Mouse (Mus musculus) MN1 (cell line): ENCODE results near the gene Dido1.

Experiments
- DNase-seq: peaks from one replicate; pipeline ENCODE4 v3.0.0-alpha.2; 2016; ENCODE audit warnings: low spot score

Gene Dido1

GRCm38 (mm10) chr2:180684031-180684430 is 25.8 kb downstream of the Dido1 start:
- DNase-seq = no peak

DNA sequence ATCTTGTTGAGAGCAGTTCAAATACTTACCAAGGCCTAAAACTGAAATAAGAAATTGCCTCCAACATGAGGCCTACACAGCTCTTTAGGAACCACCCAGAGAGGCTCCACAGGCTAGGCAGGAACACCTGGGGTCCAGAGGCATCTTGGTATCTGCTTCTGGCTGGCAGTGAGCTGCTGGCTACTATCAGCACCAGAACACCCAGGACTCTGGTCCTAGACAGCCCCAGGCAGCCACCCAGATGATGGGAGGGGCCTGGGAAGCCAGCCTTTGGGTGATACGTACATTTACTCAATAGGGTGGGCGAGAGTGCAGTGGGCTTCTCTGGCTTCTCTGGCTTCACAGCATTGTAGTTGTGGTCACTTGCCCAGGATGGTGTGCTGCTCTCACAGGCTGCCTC is 26.3 kb downstream of the Dido1 start:
- DNase-seq = no peak

GRCm38 (mm10) chr2:180681225-180681624 is 28.6 kb downstream of the Dido1 start:
- no peak for DNase-seq

DNA sequence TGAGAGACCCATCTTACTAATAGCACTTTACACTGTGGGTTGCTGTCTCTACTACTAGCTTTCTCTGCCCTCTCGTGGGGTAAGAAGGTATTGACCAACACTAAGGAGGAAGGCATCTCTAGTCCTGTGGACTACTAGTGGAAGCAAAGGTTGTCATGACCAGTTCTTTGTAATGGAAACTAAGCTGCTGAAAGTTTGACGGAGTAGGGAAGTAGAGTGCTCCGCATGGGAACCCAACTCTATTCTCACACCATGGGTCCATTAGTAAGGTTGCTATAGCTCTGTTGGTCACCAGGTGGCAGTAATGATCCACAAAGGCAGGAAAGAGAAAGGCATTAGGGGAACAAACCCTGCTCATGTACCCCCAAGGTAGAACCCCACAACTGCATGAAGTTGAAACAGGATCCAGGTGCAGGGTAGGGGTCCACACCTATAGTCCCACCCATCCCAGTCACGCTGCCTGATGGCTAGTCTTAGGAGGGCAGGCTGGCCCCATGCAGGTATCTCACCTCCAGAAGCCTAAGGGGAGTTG is 31.1 kb downstream of the Dido1 start:
- peak; percentile 66 for DNase-seq

- no peak for DNase-seq
These were observed 33.1 kb downstream of the Dido1 start for GRCm38 (mm10) chr2:180676706-180677105.

GRCm38 (mm10) chr2:180662008-180662407 is 47.8 kb downstream of the Dido1 start:
- no peak for DNase-seq

DNA sequence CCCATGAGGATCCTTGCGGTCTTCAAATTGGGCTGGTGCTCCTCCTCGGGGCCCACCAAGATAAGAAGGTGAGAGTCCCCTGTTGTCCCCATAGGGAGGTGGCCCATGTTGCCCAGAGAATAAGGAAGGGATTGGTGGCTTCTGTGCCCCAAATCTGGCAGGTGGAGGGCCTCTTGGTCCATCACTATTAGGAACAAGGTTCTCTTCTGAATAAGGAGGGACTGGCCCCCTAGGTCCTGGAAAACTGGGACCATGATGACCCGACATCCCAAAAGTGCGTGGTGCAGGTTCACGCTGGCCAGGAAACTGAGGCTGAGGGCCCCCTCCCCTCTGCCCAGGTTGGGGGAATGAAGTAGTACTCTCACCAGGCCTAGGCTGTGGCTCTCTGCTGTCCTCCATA is 49.3 kb downstream of the Dido1 start:
- no peak for DNase-seq

- no peak for DNase-seq
These were observed 50.2 kb downstream of the Dido1 start for GRCm38 (mm10) chr2:180659353-180660150.

DNA sequence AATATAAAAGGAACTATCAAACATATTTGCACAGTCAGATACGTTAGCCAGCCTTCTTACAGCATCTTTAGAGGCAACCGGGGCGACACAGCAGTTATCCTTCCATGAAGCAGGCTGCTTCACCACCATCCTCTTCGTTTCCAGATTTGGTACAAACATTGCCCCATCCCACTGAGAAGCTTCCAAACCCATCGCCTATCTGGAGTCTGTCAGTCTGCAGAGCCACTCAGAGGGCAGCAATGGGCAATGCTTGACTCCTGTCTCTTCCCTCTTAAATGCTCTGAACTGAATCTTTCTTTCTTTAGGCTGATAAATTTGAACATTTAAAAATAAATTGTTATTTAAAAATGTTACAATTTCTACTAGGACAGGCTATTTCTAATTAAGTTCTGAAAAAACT is 51.4 kb downstream of the Dido1 start:
- no peak for DNase-seq

- peak; percentile 82 for DNase-seq
These were observed 52.3 kb downstream of the Dido1 start for GRCm38 (mm10) chr2:180657394-180658013.

DNA sequence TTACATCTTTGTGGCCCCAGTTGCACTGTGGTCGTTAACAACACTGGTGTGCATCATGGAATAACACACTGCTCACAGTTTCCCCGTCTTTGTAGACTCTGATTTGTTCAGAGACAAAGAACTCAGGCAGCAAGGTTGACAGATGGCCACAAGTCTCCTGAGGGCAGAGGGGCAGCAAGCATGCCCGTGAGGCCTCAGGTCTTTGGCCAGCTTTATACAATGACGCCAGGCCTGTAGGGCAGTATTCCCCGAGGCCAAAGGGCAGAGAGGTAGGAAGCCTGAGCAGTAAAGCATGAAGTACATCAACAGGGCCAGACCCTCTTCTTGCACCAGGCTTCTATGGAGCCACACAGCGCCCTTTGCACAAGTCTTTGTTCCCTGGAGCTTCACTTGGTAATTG is 54.6 kb downstream of the Dido1 start:
- no peak for DNase-seq

GRCm38 (mm10) chr2:180654666-180655065 is 55.1 kb downstream of the Dido1 start:
- no peak for DNase-seq

- DNase-seq = no peak
These were observed 63.0 kb downstream of the Dido1 start for GRCm38 (mm10) chr2:180646841-180647240.

DNA sequence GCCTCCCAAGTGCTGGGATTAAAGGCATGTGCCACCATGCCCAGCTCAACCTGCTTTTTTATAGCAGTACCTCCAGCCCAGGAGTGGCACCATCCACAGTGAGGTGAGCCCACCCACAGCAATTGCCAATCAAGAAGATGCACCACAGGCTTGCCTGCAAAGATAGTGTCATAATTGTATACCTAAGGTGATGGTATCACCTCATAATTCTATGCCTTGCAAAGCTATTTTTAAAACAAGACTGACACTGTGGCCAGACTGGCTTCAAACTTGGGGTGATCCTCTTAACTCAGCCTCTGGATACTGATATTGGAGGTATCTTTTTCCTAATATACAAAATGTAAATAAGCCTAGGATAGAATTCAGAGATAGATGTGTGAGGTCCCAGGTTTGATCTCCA is 66.2 kb downstream of the Dido1 start:
- DNase-seq = no peak

DNA sequence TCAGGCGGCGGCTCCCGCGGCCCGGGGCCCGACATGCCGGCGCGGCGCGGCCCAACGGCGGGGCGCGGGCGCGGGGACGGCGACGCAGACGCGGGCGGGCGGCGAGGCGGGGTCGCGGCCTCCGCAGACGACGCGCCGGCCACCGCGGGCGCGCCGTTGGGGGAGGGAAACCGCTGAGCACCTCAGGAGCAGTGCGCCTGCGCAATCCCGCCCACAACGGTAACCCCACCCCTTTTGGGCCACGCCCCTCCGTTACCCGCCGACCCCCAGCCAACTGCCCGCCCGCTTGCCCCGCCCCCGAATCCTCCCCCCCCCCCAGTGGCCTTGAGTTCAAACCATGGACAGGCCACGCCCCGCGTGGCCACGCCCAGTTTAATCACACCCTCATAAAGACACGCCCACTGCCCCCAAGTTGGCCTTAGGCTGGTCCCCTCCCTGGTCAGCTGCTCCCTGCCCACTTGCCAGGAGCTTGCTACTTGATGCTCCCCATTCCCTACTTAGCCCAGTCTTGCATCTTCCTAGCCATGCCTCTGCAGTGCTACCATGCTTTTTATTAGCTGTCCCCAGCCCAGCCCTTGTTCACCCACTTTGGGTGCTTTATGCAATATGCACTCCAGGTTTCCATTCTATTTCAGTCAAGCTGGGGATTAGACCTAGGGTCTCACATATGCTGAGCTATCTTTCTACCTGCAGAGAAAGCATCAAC is 67.1 kb downstream of the Dido1 start, which contains the start of gene Tcfl5:
Gene Tcfl5 (minus strand): TSS at position 154 of the 706 bp plus-strand sequence.
- DNase-seq = no peak

DNA sequence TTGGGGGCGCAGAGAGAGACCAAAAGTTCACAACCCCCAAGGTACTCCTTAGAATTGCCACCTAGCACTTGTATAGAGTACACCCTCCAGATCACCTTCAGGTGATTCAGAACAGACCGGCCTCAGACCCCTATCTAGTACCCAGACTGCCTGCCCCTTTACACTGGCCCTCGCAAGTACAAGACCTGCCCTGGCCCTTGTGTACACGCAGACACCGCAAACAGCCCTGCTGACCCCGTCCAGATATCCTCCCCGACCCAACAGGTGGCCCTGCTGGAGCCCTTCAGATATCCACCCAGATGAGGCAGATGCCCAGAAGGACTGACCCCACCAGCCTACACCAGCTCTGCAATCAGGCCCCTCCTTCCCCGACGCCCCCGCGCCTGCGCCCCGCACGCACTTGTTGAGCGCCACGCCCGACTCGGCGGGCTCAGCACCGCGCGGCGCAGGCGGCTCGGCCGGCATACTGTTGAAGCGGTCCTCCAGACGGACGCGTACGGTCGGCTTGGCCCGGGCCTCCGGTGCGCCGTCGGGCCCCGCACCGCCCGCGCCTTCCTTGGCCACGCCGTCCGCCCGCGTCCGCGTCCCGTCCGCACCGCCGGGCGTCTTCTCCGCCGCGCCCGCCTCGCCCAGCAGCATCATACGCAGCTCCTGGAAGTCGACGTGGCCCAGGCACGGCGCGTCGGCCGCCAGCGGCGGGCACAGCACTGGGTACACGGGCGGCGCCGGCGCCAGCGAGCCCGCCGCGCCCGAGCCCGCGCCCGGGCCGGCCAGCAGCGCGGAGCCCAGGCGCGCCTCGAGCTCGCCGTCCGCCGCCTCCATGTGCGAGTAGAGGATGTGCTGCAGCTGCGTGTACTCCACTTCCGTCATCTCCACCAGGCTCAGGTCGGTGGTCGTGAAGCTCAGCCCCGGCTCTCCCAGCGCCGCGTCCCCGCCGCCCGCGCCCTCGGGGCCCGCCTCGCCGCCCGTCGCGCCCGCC is 67.9 kb downstream of the Dido1 start:
- no peak for DNase-seq

- no peak for DNase-seq
These were observed 97.9 kb downstream of the Dido1 start for GRCm38 (mm10) chr2:180611882-180612281.

- no peak for DNase-seq
These were observed 99.5 kb downstream of the Dido1 start for GRCm38 (mm10) chr2:180610283-180610682.
